Mouse (Mus musculus): ENCODE results near the gene Hoxb4.

Hoxb4 gene

DNA sequence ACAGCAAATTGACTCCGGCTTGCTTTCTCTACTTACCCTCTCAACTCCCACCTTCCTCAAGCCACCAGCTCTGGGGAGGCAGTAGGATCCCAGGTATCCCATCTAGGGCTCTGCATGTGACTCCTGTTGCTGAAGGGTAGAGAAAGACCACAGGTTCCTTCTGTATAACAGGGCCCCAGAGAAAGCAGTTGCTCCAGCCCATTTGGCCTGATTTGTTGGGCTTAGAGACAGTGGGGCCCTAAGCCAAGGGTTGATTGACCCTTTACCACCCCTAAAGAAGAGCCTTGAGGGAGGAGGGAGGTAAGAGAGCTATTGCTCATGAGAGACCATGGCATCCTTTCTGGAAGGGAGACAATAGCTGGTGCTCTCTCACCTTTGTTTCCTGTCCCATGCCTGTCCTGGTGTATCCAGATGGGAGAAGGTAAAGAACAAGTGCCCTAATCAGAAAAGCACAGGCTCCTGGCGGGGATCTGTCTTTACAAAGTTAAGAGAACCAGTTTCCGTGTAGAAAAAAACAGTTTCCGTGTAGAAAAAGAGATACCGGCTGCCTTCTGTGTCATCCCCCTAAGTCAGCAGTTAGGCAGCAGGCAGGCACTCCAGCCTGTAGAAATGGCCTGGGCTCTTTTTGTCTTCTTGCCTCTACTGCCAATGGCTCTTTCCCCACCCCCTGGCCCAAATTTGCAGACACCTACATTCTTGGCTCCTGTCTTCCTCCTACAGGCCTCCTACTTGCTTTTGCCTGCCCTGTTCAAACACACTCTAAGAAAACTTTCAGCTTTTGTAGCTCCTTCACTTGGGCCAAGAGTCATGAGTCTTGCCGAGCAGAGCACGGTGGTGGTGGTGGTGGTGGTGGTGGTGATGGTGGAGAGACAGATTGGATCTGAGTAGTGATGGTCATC, 21.1 kb downstream of the Hoxb4 start:
- no peak for DNase-seq

DNA sequence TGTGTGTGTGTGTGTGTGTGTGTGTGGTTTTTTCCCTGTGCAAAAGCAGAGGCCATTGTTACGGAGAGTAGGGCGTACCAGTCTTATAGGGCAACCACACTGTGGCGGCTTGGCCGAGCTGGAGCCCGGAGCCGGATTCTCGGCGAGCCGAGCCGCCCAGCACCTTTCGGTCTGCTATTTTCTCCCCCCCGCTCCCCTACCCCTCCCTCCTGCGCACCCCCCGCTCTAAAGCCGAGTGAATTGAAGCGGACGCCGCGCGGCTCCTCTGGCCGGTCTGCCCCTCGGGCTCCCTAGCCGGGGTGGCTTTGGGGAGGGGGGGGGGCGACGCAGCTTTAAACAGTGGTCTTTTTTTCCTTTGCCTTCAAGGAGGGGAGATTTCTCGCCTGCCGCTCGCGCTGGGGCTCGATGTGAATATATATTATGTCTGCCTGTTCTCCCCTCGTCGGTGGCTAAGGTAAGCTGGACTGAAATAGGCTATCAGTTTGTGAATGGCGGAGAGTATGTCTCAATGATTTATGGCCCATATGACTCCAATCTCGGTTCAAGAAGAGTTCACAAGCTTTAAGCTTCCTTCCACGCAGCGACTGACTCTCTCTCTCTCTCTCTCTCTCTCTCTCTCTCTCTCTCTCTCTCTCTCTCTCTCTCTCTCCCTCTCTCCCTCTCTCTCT, 22.8 kb downstream of the Hoxb4 start:
- DNase-seq = no peak

DNA sequence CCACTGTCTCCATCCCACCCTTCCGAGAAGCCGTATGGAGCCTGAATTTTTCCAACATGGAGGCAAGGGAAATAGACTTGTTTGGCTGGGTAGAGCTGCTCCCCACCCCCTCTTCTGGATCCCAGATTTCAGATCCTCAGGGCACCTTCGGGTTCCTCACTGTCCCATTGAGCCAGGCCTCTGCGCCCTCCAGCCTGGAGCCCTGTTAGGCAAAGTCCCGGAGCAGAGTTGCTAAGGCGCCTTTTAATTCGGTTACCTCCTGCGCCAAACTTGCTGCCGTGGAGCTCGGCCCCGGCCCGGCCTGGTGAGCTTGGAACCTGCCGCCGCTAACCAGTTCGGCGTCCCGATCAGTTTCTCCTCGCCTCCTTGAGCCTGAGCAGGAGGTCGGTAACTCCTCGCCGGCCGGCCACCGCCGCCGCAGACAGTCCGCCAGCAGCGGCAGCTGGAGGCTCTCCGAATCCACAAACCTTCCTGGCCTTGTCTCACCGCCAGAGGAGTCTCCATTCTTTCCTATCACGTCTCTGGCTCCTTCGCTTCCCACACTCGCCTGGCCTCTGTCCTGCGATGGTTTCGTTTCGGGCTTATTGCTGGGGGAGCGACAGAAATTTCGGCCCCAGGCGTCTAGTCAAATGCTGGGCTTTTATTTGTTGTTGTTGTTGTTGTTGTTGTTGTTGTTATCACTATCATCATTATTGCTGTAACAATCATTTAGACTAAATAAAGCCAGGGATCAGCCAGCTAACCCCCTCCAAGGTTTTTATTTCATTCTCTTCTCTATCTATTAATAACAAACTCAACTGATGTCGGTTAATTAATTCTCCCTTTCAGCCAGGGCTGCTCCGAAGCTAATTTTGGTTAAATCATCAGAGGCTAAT, 23.9 kb downstream of the Hoxb4 start:
- no peak for DNase-seq

DNA sequence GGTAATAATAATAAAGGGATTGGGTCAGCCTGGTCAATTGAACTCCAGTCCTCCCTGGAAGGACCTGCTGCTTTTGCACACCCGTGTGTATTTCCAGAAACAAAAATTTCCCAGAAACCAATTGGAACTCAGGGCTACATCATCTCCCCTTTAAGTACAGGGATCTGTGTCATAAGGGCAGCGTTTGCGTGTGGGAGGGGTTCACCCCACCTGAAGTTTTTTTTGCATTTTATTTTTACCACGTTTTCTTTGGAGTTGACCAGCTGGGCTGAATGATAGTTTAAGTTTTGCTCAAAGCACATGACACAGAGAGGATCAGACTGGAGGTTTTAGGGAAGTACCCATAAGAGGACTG, 24.5 kb downstream of the Hoxb4 start:
- DNase-seq = no peak

DNA sequence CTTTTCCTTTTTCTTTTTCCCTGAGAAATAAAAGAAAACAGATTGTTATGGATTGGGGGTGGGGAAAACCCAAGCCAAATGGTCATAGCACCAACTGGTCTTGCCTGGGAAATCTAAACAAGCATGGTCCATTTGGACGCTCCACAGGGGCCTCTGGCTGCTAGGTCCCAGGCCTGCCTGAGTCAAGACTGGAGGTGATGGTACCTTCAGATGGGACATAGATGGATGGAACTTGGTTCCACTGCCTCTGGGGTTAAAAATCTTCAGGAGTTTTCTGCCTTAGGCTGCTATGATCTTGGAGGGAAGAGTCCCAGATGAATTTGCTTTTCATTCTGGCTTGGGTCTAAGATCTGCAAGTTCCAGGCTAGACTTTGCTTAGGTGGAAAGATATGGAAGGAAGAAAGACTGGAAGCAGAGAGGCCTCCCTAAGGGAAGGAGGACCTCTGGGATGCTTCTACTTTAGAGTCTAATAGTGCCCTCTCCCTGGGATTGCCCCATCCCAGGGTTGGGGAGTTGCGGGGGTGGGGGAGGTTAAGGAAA, 25.2 kb downstream of the Hoxb4 start:
- DNase-seq = no peak

DNA sequence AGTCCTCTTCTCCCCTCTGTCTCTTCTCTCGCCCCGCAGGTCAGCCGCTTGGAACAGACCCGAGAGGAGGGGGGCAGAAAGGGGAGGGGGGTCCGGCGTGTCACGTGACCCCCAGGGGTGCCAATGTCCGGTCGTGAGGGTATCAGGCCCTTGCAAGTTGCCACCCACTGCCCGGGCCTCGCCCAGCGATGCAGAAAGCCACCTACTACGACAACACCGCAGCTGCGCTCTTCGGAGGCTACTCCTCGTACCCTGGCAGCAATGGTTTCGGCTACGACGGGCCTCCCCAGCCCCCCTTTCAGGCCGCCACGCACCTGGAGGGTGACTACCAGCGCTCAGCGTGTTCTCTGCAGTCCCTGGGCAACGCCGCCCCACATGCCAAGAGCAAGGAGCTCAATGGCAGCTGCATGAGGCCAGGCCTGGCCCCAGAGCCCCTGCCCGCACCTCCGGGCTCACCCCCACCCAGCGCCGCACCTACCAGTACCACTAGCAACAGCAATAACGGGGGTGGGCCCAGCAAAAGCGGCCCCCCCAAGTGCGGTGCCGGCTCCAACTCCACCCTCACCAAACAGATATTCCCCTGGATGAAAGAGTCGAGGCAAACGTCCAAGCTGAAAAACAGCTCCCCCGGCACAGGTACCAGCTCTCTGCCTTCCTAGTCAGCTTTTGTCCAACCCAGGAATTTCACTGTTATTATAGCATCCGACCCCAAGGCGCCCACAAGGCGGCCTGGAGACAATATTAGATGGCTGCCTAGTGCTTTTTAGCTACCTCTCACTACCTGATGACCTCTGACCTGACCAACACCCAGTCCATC, 26.2 kb downstream of the Hoxb4 start:
- DNase-seq = no peak

DNA sequence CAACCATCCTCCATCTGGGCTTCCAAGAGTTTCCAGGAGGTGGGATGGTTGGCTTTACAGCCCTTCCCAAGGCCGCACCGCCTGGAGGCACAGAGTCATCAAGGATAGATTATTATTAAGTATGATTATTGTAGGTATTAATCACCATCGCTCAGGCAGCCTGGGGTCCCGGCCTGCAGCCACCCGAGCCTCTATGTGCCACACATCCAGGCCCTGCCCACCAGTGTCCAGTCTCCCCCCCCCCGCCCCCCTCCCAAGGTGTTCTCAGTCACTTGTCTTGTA, 26.8 kb downstream of the Hoxb4 start:
- no peak for DNase-seq

DNA sequence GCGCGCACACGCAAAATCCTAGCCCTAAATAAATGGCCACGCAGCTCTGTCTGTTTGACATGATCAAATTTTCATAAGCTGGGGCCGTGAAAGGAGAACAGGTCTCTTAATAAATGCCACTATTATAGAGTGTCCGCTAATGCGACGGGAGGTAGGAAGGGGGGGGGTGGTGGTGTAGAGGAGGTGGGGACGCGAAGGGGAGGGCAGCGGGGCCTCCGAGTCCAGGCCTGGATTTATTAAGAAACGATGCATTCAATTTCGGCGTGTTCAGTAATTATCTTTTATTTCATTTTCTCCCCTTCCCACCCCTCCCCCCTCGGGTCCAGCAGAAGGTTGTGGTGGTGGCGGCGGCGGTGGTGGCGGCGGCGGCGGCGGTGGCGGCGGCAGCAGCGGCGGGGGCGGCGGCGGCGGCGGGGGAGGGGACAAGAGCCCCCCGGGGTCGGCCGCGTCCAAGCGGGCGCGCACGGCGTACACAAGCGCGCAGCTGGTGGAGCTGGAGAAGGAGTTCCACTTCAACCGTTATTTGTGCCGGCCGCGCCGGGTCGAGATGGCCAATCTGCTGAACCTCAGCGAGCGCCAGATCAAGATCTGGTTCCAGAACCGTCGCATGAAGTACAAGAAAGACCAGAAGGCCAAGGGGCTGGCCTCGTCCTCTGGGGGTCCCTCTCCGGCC, 27.3 kb downstream of the Hoxb4 start:
- no peak for DNase-seq

DNA sequence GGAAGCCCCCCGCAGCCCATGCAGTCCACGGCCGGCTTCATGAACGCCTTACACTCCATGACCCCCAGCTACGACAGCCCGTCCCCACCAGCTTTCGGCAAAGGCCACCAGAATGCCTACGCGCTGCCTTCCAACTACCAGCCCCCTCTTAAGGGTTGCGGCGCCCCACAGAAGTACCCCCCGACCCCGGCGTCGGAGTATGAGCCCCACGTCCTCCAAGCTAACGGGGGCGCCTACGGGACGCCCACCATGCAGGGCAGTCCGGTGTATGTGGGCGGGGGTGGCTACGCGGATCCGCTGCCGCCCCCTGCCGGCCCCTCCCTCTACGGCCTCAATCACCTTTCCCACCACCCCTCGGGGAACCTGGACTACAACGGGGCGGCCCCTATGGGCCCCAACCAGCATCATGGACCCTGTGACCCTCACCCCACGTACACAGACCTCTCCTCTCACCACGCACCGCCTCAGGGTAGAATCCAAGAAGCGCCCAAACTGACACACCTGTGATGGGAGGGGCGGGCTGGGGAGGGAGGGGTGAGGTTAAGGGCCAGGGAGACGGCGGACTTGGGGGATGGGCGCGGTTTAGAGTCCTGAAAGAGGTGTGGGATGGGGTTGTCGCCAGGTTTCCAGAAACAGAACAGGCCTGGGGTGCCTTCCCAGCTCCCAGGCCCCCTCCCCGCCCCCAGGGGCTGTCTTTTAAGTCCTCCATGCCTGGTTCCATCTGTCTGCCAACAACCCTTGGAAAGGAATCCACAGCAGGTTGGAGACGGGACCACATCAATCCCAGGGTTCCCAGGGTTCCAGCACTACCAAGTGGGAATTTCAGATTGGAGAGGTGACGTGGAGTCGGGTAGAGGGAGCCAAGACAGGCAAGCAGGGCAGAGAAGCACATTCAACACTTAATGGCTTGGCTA, 28.1 kb downstream of the Hoxb4 start:
- DNase-seq = no peak

DNA sequence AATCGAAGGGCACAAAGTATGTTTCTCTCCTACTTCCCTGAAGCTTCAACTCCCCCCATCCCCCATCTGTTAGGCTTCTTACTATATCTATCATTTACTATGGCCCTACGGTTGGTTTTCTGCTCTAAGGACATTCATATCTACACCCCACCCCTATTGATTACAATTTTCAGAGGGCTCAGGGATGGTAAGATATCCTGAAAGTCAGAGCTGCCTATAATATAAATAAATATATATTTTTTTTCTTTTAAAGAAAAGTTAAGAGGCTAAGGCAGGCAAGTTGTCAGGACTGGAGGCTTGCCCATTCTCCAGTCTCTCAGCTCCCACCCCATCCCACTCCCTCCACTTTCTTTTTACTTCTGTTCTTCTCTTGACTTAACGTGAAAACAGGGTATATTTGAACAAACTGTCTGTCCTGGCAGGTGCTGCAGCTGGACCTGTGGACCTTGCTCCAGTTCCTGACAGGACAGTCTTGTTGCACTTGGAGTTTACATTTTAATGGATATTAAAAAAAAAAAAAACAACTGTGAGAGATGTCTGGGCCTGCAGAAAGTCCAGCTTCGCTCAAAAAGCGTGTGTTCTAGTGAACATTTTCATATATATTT, 29.0 kb downstream of the Hoxb4 start:
- no peak for DNase-seq

DNA sequence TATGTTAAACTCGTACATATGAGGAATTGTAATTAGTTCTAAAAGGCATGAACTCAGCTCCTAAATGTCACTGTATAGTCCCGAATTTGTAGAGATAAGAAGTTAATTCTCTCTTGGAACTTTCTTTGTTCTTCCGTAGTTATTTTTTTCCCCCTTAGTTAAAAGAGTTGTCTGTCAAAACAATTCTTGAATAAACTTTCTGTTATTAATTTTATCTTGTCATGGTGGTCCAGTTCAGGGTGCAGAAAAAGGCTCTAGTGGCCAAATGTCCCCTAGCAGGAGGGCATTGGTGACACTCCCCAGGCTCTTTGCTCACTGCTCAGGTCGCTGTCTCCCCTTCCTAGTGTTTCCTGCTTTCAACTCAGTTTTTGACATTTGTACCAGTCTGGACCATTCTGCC, 29.6 kb downstream of the Hoxb4 start:
- DNase-seq = no peak

DNA sequence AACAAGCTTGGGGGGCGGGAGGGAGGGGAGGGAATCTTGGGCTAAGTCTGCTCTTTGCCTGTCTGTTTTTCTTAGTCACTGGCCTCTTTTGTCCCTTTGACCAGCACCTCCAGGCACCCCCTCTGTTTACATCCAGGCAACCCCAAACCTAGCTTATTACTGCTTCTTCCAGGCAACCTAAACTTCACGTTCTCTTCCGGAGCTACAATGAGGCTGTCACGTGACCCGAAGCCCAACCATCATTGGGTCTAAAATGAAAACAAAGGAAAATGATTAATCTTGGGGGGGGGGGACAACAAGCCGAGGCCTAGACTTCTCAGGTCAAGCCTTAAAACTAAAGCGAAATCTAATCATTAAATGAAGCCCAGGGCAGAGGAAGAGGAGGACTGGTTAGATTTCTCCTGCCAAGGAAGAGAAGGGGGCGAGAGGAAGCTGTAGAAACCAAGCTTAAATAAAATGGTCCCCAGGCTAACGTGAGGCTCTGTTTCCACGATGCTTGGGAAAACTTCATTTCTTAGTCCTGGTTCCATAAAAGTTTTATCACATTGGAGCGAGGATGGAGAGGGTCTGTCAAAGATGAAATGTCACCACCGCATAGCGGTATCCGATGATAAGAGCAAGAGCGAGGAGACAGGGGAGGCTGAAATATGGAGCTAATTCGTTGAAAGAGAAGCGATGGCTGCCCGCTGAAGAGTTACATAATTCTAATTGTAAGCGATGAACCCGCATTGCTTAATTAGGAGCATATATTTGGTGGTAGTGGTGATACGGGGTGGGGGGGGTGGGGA, 30.3 kb downstream of the Hoxb4 start:
- DNase-seq = no peak

DNA sequence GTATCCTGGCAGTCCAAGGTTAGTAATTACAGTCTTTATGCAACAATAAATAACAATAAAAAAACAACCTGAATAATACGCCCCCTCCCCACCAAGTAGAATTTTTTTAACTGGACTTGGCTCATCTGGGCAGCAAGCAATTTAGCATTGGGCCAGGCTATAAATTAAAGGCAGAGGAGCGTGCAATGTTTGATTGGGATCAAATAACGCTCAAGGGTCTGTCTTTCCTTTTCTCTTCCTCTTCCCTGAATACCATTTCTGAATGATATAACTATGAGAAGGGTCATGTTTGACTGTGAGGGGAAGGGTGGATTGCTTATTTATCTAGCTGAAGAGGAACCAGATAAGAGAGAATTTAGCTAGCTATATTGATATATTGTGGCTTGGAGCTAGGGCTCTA, 30.9 kb downstream of the Hoxb4 start:
- no peak for DNase-seq

DNA sequence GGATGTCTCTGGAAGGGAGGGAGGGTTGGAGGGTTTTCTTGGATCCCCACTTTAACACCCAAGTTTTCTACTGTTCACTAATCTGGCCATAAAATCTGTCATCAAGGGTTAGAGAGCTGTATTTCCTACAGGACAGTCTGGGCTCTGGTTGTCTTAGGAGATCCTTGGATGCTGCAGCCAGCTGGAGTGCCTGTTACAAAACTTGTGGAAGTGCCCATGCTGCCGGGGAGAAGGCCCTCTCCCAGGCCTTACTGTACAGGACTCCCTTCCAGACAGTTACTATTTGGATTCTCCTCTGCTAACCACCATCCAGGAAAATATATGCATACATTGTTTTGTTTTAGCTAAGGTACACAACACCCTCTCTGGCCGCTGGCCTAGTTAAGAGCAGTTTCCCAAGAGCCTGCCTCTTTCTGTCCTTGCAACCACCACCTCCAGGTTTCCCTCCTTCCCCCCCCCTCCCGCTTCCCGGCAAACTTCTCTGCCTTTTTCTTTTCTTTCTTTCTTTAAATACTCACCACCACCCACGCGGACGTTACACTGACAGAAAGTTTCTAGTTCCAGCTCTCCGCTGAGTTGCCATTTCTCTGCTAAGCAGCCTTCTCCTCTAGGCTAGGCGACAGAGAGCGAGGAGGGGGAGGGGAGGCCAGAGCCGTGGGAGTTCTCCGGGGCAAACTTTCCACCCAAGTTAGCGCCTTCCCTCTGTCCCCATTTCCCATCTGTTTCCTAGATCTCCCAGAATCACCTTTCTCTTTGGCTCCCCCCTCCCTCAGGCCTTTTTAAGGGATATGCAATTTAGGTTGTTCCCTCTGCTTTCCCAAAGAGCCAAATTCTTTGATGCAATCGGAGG, 31.6 kb downstream of the Hoxb4 start:
- no peak for DNase-seq

DNA sequence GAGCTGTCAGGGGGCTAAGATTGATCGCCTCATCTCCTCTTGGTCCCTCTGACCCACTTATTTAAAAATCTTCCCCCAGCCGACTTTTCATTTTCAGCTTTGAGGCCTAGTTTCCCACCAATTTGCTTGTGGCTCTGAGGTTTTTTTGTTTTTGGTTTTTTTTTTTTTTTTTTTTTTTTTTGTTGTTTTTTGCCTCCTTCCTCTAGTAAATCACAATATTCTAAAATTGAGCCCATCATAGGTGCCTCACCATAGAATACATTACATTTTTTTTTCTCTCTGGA, 32.2 kb downstream of the Hoxb4 start, which contains the start of gene Hoxb2:
Gene Hoxb2, plus strand, starts transcription at position 185 of the 284 bp plus-strand sequence.
- no peak for DNase-seq

DNA sequence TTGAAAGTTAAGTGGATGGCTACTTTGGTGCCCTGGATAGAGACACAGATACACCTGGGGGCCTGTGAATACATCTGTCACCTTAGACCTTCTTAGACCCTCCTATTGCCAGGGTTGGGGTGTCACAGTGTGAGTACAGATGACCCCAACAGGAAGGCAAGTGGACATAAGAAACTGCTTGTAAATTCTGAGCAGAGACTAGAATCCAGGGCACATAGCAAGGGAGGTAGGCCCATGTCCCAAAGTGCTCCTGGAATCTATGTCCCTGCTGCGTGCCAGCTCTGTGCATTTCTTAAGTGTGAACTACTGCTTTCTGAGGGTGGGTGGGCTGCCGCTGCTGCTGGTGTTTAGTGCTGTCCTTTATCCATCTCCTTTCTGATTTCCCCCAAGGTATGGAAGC, 32.7 kb downstream of the Hoxb4 start:
- DNase-seq = no peak

DNA sequence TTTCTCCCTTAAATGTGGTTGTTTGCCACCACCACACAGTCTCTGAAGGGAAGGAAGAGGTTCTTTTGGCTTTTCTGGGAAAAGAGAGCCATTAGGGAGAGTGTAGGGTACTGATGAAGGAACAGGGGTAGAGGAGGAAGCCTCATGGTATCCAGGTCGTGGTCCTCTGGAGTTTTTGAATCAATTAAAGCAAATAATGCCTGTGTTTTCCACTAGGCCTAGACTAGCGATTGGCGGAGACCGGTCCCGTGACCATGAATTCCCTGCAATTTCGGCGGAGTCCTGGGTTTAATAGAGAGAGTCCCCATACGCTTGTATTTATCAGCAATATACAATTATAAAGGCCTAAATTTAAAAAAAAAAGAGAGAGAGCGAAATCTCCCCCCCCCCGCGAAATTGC, 33.2 kb downstream of the Hoxb4 start:
- DNase-seq = no peak

DNA sequence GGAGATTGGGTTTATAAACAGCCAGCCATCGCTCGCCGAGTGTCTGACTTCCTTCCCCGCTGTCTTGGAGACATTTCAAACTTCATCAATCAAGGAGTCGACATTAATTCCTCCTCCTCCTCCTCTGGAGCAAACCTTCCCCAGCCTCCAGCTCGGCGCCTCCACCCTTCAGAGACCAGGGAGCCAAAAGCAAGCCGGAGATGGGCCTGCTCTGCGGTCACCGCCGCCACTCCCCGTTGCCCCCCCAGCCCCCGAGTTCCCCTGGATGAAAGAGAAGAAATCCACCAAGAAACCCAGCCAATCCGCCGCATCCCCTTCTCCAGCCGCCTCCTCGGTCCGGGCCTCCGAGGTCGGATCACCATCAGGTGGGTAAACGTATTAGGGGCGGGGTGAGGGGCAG, 33.8 kb downstream of the Hoxb4 start:
- DNase-seq = no peak

All from cerebellum, adult 18-20 months (tissue).